Mouse (Mus musculus) right cerebral cortex, adult 2 months (tissue): ENCODE measurements around the gene Gpr155.

Experiments used
- DNase-seq, 2 experiments: peaks; one replicate each; pipeline ENCODE4 v3.0.0; 2021 to 2022; ENCODE audit warnings: low spot score in 2 of 2

The Gpr155 gene

GRCm38 (mm10) chr2:73386356-73387046 is at the start of gene Gpr155:
Gene Gpr155, minus strand, starts transcription at chr2:73386572.
- peak; percentile 96 to 97 for DNase-seq

GRCm38 (mm10) chr2:73435847-73436246 is 49.5 kb upstream of the Gpr155 start:
- no peak for DNase-seq

- no peak for DNase-seq
Measured at GRCm38 (mm10) chr2:73431959-73432396, 45.6 kb upstream of the Gpr155 start.

- peak; percentile 56 to 65 for DNase-seq
Measured at GRCm38 (mm10) chr2:73428803-73429468, 42.6 kb upstream of the Gpr155 start.

- no peak for DNase-seq
Measured at GRCm38 (mm10) chr2:73427293-73427692, 40.9 kb upstream of the Gpr155 start.

- DNase-seq = no peak
Measured at GRCm38 (mm10) chr2:73425822-73426221, 39.5 kb upstream of the Gpr155 start.

GRCm38 (mm10) chr2:73419730-73420129 is 33.4 kb upstream of the Gpr155 start:
- no peak for DNase-seq

GRCm38 (mm10) chr2:73419285-73419684 is 32.9 kb upstream of the Gpr155 start:
- no peak for DNase-seq

- no peak for DNase-seq
Measured at GRCm38 (mm10) chr2:73415892-73416291, 29.5 kb upstream of the Gpr155 start.

- DNase-seq = no peak
Measured at GRCm38 (mm10) chr2:73410076-73410475, 23.7 kb upstream of the Gpr155 start.

GRCm38 (mm10) chr2:73407662-73408061 is 21.3 kb upstream of the Gpr155 start:
- no peak for DNase-seq

GRCm38 (mm10) chr2:73406336-73406915 is 20.1 kb upstream of the Gpr155 start:
- no peak for DNase-seq

- DNase-seq = no peak
Measured at GRCm38 (mm10) chr2:73404980-73405379, 18.6 kb upstream of the Gpr155 start.

GRCm38 (mm10) chr2:73404442-73404841 is 18.1 kb upstream of the Gpr155 start:
- no peak for DNase-seq

GRCm38 (mm10) chr2:73403385-73404013 is 17.1 kb upstream of the Gpr155 start:
- no peak for DNase-seq

- no peak for DNase-seq
Measured at GRCm38 (mm10) chr2:73401689-73402088, 15.3 kb upstream of the Gpr155 start.

- no peak for DNase-seq
Measured at GRCm38 (mm10) chr2:73397476-73397875, 11.1 kb upstream of the Gpr155 start.

- DNase-seq = no peak
Measured at GRCm38 (mm10) chr2:73396828-73397325, 10.5 kb upstream of the Gpr155 start.

GRCm38 (mm10) chr2:73395516-73395915 is 9.1 kb upstream of the Gpr155 start:
- DNase-seq = no peak

- DNase-seq = no peak
Measured at GRCm38 (mm10) chr2:73394476-73394875, 8.1 kb upstream of the Gpr155 start.

GRCm38 (mm10) chr2:73392772-73393171 is 6.4 kb upstream of the Gpr155 start:
- DNase-seq = no peak

- no peak for DNase-seq
Measured at GRCm38 (mm10) chr2:73389951-73390350, 3.6 kb upstream of the Gpr155 start.
